Mouse (Mus musculus) T-helper 17 cell (primary cell): ENCODE measurements around the gene Siah3.

Experiments used
- in situ Hi-C, 2 experiments: fragments of 300-600 bp; cut with MboI, MseI; formaldehyde crosslinking; loops; 1 replicate in 1 of 2; 2 replicates in 1 of 2; pipeline ENCODE4 v1.15.1; 2025; ENCODE audit warnings: high pct_unique_total_duplicates in 2 of 2

Gene Siah3

GRCm38 (mm10) chr14:75463171-75463570, 7.4 kb downstream of the Siah3 start:
- in situ Hi-C loops = no loop called here

DNA sequence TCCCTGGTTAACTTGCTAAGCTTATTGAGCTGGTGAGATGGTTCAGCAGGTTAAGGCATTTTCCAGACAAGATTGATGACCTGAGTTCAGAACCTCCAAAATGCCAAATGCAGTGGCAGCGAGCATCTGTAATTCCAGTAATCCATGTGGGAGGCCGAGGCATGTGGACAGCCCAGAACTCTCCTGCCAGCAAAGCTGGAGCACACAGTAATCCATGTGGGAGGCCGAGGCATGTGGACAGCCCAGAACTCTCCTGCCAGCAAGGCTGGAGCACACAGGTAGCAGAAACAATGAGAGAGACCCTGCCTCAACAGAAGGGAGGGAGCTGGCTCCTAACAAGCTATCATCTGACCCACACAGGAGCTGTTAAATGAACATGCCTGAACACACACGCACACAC, 13.2 kb downstream of the Siah3 start:
- in situ Hi-C loops = no loop called here

DNA sequence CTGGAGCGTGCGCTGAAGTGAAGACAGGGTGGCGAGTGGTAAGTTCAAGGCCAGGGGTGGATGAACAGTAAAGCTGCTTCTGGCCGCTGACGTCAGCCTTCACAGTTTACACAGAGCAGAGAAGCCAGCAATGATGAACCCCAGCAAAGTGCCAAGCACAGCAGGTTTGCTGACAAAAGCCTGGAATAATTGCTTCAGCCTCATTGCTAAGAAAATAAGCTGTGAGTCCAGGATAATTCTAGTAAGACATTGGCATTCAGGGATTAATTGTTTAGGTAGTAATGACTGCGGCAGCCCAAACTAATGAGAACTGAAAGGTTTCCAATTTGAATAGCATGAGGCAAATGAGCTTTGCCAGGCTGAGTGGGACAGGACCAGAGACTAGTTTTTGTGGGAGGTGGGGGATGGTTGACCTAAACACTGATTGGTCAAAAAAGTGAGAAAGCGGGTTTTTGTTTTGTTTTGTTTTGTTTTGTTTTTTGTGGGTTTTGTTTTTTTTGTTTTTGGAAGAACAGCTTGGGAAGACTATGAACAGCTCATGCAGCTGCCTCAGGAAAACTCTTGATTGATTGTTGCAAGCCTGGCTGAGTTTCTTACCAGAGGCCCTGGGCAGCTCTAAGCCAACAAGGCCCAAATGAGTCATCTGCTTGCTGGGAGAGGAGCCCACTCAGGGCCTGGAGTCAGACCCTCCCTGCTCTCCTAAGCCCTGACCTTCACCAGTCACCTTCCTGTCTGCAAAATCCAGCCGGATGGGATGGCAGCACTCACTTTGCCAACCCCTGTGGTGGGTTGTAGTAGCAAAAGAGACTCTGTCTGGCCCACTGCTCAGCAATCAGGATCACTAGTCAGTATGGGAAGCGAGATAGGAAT, 17.5 kb downstream of the Siah3 start:
- in situ Hi-C loops = no loop called here

DNA sequence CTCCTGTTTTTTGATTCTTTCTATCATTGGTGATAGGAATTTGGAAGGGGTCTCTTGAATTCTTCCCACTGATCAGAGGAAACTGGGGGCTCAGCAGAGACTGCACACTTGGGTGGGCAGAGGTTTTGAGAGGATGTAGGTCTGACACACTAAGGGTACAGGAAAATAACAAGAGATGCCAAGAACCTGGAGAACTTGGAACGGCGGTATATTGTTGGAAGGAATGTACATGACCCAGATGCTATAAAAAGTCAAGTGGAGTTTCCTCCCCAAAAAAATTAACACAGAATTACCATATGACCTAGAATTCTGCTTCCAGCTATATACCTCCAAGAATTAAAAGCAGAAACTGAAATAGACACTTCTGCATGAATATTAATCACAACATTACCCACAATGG, 20.1 kb downstream of the Siah3 start:
- in situ Hi-C loops = no loop called here

DNA sequence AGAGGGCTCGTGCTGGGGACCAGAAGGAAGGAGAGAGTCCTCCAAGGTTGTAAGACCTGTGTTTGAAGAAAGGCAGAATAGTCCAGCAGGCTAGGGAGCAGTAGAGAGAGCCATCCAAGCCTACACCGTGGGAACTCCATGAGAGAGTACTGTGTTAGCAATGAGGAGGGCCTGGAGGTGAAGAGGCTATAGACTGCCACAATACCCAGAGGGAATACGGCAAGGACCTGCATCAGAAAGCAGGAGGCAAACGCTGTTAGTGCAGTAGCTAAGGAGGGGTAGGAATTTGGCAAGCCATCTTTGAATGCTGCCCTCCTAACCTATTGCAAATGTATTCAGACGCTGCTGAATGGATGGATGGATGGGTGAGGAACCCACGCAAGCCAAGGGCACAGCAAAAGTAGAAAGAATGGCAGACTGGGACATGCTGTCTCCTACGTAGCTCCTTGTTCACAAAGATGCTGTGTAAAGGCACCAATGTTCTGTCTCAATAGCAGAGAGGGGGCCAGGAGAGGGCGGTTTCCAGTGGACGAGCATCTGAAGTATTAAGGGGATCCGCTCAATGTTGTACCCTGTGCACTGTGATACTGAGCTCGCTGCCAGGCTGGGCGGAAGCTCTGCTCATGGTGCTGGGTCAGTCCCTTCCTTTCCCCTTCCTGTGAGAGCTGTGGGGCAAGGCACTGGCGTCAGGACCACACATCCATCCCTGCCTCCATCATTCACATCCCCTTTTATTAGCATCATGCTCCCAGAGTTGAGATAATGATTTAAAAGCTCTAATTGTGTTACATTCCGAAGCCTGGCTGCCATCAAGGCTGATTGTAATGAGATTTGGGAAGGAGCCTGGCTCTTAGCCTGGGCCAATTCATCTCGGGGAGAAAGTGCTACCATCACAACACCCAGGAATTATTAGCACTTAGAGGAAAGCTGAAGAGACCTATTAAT, 26.7 kb downstream of the Siah3 start:
- in situ Hi-C loops = no loop called here

DNA sequence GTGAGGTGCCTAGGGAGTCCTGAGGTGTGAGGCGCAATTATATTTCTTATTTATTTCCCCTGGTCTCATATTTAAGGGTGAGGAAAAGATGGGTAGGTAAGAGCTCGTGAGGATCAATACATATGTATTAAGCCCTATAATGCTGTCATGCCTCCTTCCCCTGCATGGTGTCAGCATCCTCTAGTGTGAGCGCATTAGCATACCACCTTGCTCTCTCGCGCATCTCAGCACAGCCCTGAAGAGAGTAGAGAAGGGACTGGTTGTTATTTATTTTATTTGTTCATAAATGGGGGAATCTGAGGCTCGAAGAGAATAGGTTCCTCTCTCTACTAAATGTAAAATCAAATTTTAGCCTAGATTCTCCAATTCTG, 27.4 kb downstream of the Siah3 start:
- in situ Hi-C loops = no loop called here

- in situ Hi-C loops = no loop called here
Observed at GRCm38 (mm10) chr14:75487932-75488331, 32.1 kb downstream of the Siah3 start.

- in situ Hi-C loops = no loop called here
Observed at GRCm38 (mm10) chr14:75493555-75494194, 37.9 kb downstream of the Siah3 start.

DNA sequence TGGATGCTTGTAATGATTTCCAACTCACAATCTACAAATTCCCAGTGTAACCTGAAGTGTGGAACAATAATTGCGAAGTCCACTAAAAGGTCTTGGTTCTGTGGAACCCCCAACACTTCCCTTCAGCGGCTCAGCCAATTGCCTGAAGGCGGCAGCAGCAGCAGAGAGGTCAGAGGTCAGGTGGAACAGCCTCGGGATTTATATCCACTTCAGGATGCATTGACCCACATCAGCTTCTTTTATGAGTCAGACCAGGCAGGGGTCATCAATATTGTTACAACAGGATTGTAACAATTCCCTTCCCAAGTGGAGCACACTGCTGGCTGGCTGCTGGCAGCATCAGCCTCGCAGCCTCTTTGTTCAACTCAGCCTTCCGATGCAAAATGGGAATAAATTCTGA, 39.1 kb downstream of the Siah3 start:
- in situ Hi-C loops = no loop called here

DNA sequence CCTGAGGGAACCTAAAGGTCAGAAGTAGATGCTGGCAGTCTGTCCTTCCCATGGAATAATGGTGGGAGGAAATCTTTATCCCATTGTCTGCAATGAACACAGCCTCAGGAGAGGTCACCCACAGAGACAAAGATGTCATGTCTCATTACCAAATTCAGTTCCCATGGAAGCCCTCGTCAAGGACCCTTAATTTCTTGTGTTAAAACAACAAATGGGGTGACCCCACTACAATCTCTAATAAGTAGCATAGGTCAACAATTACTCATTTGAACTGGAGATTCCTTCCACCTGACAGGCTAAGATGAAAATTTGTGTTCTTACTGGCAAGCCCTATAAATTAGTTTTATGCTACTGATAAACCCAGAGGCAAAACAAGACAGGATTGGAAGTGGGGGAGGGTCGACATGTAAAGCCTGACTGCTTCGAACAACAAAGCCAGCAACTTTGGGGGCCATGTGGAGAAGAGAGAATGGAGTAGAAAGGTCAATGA, 45.8 kb downstream of the Siah3 start:
- in situ Hi-C loops = no loop called here

GRCm38 (mm10) chr14:75502446-75502845, 46.7 kb downstream of the Siah3 start:
- in situ Hi-C loops = no loop called here

DNA sequence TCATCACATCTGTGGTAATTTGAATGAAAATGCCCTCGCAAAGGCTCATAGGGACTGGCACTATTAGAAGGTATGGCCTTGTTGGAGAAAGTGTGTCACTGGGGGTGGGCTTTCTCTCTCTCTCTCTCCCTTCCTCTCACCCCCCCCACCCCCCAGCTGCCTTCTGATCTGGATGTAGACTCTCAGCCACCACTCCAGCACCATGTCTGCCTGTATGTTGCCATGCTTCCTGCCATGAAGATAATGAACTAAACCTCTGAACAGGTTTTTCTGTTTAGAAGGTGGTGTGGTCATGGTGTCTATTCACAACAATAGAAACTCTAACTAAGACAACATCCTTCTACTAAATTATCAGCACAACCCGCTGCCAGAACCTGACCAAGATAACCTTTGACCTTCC, 48.5 kb downstream of the Siah3 start:
- in situ Hi-C loops = no loop called here

DNA sequence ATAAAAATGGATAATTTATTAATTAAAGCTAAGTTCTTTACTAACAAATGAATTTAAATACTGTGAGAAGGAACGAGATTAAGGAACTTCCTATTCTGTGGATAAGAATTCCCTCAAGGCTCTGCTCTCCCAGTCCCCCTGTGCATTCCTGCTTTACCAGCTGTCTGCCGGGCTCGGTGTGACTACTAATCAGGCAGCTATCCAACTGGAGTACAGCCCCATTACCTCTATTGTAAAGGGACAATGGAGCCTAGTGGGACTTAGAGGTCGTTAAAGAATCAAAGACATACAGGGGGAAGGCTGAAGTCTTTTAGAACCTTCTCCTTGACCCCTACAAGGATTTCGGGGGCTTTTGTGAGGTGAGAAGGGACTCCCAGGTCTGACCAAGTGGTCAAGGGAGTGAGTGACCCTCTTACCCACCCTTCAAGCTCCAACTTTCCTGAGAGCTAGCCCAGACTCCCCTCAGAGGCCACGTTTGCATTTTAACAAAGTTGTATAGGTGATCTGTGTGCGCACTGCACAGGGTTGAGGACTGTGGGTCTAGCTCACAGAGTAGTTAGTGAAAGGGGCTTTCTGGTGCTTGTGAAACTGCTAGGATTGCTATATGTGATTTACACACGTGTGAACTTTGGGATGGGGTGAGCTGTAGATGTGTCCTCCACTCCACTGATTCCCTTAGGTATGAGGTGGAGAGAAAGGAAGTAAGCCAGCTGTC, 49.5 kb downstream of the Siah3 start:
- in situ Hi-C loops = no loop called here

DNA sequence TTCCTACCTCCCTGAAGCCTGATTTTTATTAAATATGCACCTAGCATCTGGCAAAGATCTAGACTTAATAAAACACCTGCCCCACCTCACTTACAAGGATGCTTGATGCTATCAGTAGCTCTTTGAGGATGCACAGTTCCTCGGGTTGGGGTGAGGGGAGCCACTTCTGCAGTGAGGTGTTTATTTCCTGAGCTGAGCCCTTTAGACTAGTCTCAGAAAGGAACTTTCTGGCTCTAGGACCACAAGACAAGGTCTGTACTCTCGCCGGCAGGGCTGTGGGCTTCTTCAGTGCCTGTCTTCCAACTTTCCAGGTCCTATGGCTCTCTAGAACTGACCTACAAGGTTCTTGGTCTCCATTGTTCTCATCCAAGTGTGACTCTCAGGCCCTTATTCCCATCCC, 50.5 kb downstream of the Siah3 start:
- in situ Hi-C loops = no loop called here

DNA sequence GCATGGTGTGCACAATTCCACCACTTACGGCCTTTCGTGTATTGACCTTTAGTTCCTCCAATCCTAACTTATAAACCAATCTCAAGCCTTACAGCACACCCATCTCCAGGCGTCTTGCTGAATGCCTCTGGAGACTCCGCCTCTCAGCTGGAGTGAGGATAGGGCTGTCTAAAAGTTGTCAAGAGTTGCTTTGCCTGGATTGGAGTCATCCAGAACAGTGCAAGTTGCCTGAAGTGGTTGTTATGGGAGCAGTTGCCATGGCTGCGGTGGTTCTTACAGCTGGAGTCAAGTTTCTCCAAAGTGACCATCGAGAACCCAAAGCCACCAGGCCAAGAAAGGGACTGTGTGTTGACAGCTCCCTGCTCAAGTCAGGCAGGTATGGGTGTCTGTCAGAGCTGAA, 54.3 kb downstream of the Siah3 start:
- in situ Hi-C loops = no loop called here

DNA sequence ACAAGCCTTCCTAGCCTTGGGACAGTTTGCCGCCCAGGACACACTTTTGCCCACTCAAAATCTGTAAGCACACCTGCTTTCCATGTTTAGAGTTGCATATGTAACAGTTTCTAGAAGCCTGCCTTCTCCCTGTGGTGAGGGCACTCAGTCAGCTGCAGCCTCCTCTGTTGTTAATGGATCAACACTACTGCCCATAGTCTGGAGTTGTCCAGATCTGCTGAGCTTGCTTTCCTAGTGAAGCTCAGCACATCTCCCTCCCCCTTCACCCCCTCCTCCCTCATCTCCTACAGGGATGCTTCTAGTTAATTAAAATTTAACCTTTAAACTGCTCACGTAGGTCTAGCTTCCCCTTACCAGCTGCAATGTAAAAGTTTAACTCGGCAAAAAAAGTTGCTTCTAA, 57.2 kb downstream of the Siah3 start:
- in situ Hi-C loops = no loop called here

DNA sequence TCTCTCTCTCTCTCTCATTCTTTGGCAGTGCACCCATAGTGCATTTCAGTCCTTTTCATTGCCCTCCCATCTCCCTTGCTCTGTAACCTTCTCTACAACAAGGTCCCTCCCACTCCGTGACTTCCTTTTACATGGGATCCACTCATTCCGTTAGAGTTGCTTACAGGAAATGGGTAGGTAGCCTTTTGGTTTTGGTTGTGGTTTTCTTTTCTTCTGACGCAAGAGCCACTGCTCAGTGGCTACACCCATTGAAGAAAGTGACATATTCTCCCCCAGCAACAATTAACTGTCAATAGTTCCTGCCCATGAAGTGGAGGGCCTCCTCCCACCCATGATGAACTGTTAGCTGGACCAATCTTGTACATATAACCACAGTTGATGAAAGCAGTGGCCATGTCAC, 60.4 kb downstream of the Siah3 start:
- in situ Hi-C loops = no loop called here

- in situ Hi-C loops = no loop called here
Observed at GRCm38 (mm10) chr14:75516917-75517595, 61.3 kb downstream of the Siah3 start.

DNA sequence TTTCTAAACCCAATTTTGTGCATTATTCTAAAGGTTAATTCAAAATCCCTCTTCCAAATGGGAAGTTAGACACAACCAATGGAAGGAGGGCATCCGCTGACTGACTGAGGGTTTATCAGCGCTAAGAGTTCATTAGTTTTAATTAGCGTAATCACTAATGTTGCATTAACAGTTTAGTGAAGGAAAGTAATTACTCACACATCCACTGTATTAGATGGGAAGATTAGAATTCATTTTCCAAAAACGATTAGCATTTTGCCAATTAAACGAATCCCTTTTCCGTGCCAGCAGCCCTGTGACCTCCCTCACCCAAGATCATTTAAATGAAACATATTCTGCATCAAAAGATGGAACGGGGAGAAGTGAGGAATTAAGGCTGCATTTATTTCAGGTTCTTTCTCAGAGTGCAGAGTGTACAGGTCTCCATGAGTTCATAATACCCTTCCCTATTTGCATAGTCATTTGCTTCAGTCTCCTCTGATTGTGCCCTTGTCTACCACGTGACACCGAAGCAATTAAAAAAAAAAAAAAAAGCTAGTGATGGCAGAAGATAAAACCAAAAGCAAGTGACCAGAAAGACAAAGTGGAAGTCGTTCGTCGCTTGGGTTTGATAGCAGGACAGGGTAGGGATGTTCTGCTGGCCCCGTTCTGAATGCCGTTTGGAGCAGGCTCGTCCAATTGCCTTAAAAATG, 62.6 kb downstream of the Siah3 start:
- in situ Hi-C loops = no loop called here

DNA sequence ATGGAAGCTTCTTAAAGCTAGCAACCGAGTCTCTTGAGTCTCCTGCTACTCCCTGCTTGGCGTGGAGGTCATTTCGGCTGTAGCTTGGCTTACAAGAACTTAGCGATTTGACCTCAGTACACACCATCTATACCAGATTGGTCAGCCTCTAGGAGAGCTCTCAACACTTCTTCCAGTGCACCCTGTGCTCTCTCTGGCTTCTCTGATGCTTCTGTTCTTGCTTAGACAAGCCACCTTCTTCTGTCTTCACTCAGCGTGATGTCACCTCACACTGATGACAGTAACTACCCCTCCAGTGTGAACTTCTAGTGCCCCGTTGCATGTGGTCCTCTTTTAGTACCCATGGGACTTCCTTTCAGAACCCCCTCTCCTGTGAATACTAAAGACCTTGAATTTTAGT, 63.1 kb downstream of the Siah3 start:
- in situ Hi-C loops = no loop called here
